1 mouse cellular context compared by ENCODE assay signal in genomic region chr2:84773195-84773594, GRCm38 (mm10).
TF ChIP-seq lines count a peak whose summit lies in the region.

No protein-coding gene starts in this region.

TF ChIP-seq in myocyte, 11 proteins besides CTCF, POLR2A, EP300 and RAD21 (continued from another document):
- TF ChIP-seq MYOG (IDR thresholded peaks at IDR 0.05; ENCODE audit: control insufficient read depth in 1 of 3, insufficient read depth in 1 of 3, insufficient read length in 2 of 3, low read depth in 2 of 3) (no peak), E2F4 (IDR thresholded peaks at IDR 0.05; ENCODE audit: insufficient read depth) (no peak), MYOD1 (IDR thresholded peaks at IDR 0.05; ENCODE audit: control insufficient read depth in 1 of 3, insufficient read length in 2 of 3, low read depth in 2 of 3) (no peak), TCF3 (IDR thresholded peaks at IDR 0.05; ENCODE audit: insufficient read length, low read depth) (no peak), REST (IDR thresholded peaks at IDR 0.05; ENCODE audit: insufficient read depth, insufficient read length) (no peak), SRF (IDR thresholded peaks at IDR 0.05; ENCODE audit: control insufficient read depth, insufficient read length, low read depth) (no peak), POLR2AphosphoS2 (IDR thresholded peaks at IDR 0.05; ENCODE audit: insufficient read length, low read depth) (no peak), MAX (IDR thresholded peaks at IDR 0.05; ENCODE audit: low read depth) (no peak)
